Mouse (Mus musculus): Measurements from ENCODE around the gene Clec2i. TPM values are rescaled to one million over a fixed set of nuclear protein-coding genes. Genes with fewer than 3 reads are reported as not detected.

Clec2i gene
- polyA plus RNA-seq (2012; rRNA removed) = 0.15 and 0.18 TPM in 2 replicates

DNA sequence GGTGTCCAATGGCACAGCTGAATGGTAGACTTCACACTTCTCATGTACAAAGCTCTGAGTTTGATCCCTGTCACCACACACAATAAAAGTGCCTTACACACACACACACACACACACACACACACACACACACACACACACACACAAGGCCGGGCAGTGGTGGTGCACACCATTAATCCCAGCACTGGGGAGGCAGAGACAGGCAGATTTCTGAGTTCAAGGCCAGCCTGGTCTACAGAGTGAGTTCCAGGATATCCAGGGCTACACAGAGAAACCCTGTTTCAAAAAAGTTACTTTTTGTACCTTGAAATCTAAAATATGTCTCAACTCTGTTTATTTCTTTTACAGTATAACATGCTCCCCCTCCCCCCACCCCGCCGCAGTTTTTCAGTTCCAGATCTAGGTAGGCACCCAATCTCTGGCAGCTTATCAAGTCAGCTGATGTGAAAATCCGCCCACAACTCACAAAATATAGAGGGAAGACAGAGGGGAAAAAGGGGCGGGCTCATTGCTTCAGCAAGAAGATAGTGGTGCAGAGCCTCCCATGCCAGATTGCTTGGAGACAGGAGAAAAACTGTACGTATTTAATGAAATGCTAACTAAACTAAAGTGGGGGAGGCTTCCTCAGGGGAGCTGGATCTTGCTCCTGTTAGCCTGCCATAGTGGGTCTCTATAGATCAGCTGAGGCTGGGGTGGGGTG, at the start of gene Clec2i:
Gene Clec2i, plus strand, starts transcription at position 498 of the 700 bp plus-strand sequence.

GRCm38 (mm10) chr6:128890948-128891355, 3.6 kb downstream of the Clec2i start, which contains the start of gene BC035044:
BC035044 (minus strand) TSS chr6:128891126.

DNA sequence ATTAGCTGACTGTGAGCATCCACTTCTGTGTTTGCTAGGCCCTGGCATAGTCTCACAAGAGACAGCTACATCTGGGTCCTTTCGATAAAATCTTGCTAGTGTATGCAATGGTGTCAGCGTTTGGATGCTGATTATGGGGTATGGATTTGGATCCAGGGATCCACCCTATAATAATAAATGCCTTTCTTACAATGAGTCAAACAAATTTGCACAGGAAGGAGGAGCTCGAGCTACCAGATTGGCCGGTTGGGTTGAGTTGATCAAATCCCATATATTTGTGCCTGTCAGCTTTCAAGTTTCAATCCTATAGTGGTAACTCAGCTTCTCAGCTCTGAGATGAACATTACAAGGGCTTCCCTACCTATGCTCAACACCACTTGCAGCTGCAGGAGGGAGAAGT, 46.7 kb downstream of the Clec2i start, which contains the start of gene Clec2g:
Gene Clec2g, plus strand, starts transcription at position 301 of the 400 bp plus-strand sequence.

Other genes with a start within 250 kb of the Clec2i start
- 0.06 and 0.10 TPM in 2 replicates for gene Clec2h, start 225.2 kb upstream of the Clec2i start, polyA plus RNA-seq (2012; rRNA removed)
- 0.02 TPM in 1 of 2 replicates, not detected in the other for gene Klrb1, start 164.5 kb upstream of the Clec2i start, polyA plus RNA-seq (2012; rRNA removed)
- 0.07 and 0.16 TPM in 2 replicates for gene Klrb1c, start 98.4 kb upstream of the Clec2i start, polyA plus RNA-seq (2012; rRNA removed)
- gene Gm44511, start 61.3 kb upstream of the Clec2i start, polyA plus RNA-seq (2012; rRNA removed) = 0.10 TPM in 1 of 2 replicates, not detected in the other
- 0.06 and 0.12 TPM in 2 replicates for gene Klrb1b, start 61.3 kb upstream of the Clec2i start, polyA plus RNA-seq (2012; rRNA removed)
- gene BC035044, start 3.5 kb downstream of the Clec2i start, polyA plus RNA-seq (2012; rRNA removed) = 4.4 and 6.1 TPM in 2 replicates
- gene Clec2g, start 46.8 kb downstream of the Clec2i start, polyA plus RNA-seq (2012; rRNA removed) = not detected in 2 replicates
- gene Klrb1f, start 158.3 kb downstream of the Clec2i start, polyA plus RNA-seq (2012; rRNA removed) = 0.21 and 0.40 TPM in 2 replicates
- 0.01 and 0.02 TPM in 2 replicates for gene Clec2e, start 213.3 kb downstream of the Clec2i start, polyA plus RNA-seq (2012; rRNA removed)